Mouse (Mus musculus) C2C12 (cell line): ENCODE data around the gene Zfp341.

Experiments
- CTCF ChIP-seq: IDR thresholded peaks from one replicate; pipeline ENCODE4 v1.5.1; 2011; ENCODE audit not compliant: control insufficient read depth, insufficient read depth, insufficient read length
- FOSL1 ChIP-seq: IDR thresholded peaks from one replicate; pipeline ENCODE4 v1.8.0; 2011; ENCODE audit warnings: mild to moderate bottlenecking, low read length; ENCODE audit not compliant: poor library complexity, insufficient read depth, severe bottlenecking
- MAX ChIP-seq: IDR thresholded peaks from one replicate; pipeline ENCODE4 v1.6.1; 2011; ENCODE audit warnings: mild to moderate bottlenecking, control low read depth
- MYOD1 ChIP-seq: IDR thresholded peaks from one replicate; pipeline ENCODE4 v1.6.1; 2011; ENCODE audit warnings: low read depth; ENCODE audit not compliant: control insufficient read depth, insufficient read length

- no peak for TF ChIP-seq CTCF
- TF ChIP-seq FOSL1 = no peak
- no peak for TF ChIP-seq MAX
- TF ChIP-seq MYOD1 = no peak
Measured at GRCm38 (mm10) chr2:154685772-154686171, 72.7 kb downstream of the Zfp341 start.
